Mouse (Mus musculus): ENCODE data around the gene Fbxo10. TPM values are rescaled to one million over a fixed set of nuclear protein-coding genes. Genes with fewer than 3 reads are reported as not detected.

Fbxo10 gene
- 3.9 TPM for total RNA-seq (2023)

DNA sequence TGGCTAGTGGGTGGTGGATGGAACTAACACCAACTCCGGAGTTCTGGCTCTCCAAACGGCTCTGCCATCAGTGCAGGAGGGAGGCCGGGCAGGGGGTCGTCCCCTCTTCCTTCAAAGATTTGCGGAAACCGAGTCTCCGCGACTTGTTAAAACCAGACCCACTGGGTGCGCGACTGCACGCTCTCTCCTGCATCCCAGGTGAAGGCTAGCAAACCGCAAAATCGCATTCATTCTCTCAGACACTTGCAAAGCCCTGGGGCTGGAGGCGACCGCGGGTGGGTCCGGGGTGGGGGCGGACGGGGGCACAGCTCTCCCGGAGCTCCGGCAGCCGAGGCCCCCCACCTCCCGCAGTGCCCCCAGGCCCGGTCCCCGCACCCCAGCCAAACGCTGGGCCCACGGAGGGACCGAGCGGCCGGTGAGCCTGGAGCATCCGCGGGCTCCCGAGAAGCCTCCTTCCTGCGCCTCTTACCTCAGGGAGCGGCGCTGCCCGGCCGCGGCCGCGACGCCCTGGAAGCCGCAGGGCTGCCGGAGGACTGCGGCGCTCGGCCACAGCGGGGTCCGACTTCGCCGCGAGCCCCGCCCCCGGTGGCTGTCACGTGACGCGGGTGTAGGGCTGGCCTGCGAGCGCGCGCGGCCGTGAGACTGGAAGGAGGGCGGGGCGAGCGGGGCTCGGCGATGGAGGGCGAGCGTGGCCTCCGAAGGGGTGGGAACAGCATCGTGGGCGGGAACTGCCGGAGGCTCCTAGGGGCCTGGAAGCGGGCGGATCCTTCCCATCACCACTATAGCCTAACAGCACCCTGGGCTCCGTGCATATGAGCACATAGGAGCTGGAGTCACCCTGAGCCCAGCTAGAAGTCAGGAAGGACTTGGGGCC lies at the start of gene Fbxo10:
Fbxo10 (minus strand) TSS at position 584 of the 874 bp plus-strand sequence.

DNA sequence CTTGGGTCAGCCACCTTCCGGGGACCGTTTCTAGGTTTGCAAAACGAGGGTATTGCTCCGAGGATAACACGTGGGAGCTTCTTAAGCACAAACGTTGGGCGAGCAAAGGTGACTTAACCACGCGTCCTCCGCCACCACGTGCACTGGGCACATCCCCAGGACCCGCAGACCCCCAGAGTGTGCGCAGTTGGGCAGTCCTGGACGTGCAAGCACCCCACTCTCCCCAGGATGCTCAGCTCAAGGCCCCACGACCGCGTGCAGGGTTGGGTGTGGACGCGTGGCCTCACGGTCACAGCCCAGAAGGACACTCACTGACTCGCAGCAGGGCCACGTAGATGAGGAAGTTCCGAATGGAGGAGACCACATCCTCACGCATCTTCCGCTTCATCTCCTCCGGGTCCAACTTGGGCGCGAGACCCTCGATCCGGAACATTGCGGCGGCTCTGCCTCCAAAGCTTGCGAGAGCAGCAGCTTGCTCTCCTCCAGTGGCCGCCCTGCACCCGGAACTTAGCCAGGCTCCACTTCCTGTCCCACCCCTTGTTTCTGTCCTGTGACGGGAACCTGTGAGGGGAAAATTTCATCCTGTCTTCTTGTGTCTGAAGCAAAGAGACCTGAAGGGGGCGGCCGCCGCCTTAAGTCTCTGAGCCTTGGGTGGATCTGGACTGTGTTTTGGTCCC lies 23.3 kb upstream of the Fbxo10 start, which contains the start of gene Tomm5:
Tomm5 (minus strand) TSS at position 514 of the 677 bp plus-strand sequence.

GRCm38 (mm10) chr4:45018452-45018980 lies 65.9 kb downstream of the Fbxo10 start, which contains the start of gene Polr1e:
Gene Polr1e (plus strand): TSS chr4:45018583.

DNA sequence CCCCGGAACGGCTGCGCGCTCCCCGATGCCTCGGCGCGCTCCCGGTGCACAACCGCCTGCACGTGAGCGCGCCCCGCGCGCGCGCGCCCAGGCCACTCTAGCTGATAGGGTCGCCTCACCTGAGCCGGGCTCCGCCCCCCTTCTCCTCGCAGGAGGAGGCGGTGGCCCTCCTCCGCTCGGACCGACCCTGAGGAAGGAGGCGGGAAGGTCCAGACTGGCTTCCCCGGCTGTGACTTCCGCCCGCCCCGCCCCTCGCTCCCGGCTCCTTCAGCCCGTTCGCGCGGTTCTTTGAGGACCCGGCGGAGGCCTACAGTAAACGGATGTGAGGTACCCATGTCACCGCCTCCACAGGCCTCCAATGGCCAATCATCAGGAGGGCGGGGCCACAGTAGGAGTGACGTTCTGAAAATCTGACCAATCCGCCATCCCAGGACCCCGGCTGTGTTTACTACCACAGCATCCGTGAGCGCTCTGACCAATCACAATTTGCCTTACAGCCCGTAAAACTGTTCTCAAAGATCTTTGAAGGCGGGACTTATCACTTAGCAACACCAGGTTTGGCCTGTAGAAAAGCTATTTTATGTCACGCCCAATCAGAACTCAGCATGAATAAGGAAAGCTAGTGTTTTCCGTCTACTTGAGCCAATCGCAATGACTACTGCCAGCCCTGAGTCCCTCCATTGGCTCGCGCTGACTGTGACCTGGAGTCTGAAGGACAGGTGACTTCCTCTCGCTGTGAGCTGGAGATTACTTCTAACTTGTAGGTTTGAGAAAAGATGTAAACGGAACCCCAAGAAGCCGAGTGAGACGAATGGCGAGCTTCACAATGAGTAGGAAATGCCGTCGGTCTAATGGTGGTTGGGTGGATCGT lies 72.1 kb downstream of the Fbxo10 start, which contains the start of gene Zbtb5:
Zbtb5 (minus strand) TSS at position 308 of the 871 bp plus-strand sequence.

Other genes with a start within 250 kb of the Fbxo10 start
- gene Grhpr, start 103.2 kb downstream of the Fbxo10 start, total RNA-seq (2023), result 10.6 TPM
- 11.3 TPM for gene Zbtb5, start 72.2 kb downstream of the Fbxo10 start, total RNA-seq (2023)
- 28.4 TPM for gene Polr1e, start 66.0 kb downstream of the Fbxo10 start, total RNA-seq (2023)
- gene Tomm5, start 23.5 kb upstream of the Fbxo10 start, total RNA-seq (2023), result 53.8 TPM
- not detected for gene Frmpd1, start 100.3 kb upstream of the Fbxo10 start, total RNA-seq (2023)
- gene Trmt10b, start 212.5 kb upstream of the Fbxo10 start, total RNA-seq (2023), result 10.7 TPM

Data from CD8-positive naive resting alpha-beta T cell, adult 57 days (primary cell).